8 mouse cellular contexts compared by ENCODE assay signal in the genomic region with DNA sequence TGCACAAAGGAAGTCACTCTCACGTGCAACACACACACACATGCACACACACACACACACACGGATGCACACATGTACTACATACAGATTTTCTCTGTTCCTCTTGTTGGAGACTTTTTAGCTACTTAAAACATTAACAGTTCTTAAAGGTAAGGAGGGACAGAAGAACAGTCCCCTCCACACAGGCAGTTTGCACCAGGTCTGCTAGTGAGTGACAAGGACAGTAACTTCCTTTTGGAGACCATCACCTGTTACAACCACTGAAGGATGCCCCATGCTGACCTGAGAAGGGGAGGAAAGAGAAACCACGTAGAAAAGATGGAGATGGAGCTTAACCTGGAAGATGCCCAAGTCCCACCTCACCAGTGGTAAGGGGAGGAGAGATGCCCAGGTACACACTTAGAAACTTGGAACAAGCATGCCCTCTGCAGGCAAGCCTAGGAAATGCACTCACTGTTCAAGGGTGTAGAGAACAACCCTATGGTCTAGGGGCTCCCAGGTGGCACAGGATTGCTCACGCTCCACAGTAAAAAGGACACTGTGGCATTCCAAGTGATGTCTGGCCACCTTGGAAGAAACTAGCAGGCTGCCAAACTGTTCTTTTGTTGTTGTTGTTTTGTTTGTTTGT. TPM values are rescaled to one million over a fixed set of nuclear protein-coding genes. Genes with fewer than 3 reads are reported as not detected.
DNase-seq lines count a peak whose midpoint lies in the region; ATAC-seq and TF ChIP-seq lines count a peak whose summit lies in the region.

No protein-coding gene starts in this region.

- H3K9ac ChIP-seq in embryonic facial prominence, embryonic 15.5 days, result no peak overlapping the region
- no peak overlapping the region for H3K9ac ChIP-seq in lung, embryonic 14.5 days

- WGBS in embryonic facial prominence, embryonic 15.5 days, result 50% methylated on average over 4 of the region's 4 CpGs
- WGBS in lung, embryonic 14.5 days, result 59% methylated on average over 4 of the region's 4 CpGs

- no peak overlapping the region for H3K4me2 ChIP-seq in embryonic facial prominence, embryonic 15.5 days (replicated peaks)
- no peak overlapping the region for H3K4me2 ChIP-seq in lung, embryonic 14.5 days

- no peak overlapping the region for H3K27ac ChIP-seq in embryonic facial prominence, embryonic 15.5 days (replicated peaks)
- H3K27ac ChIP-seq in lung, embryonic 14.5 days (ENCODE audit: low read depth), result no peak overlapping the region

- TF ChIP-seq CTCF in lung, embryonic 14.5 days (IDR thresholded peaks at IDR 0.05; ENCODE audit: low read depth), result peak; percentile 92

- ATAC-seq in embryonic facial prominence, embryonic 15.5 days (ENCODE audit: insufficient number of reproducible peaks, low FRiP score, low TSS enrichment, low read depth), result peak; percentile 36; the same call in 1 of the 2 replicates
- ATAC-seq in lung, embryonic 14.5 days (ENCODE audit: insufficient read depth), result peak; percentile 50

- H3K4me3 ChIP-seq in embryonic facial prominence, embryonic 15.5 days (replicated peaks), result no peak overlapping the region
- no peak overlapping the region for H3K4me3 ChIP-seq in lung, embryonic 14.5 days (ENCODE audit: low read depth, low read length)

- no peaks in the 10 kb centered on the region for H3K36me3 ChIP-seq in embryonic facial prominence, embryonic 15.5 days
- no peaks in the 10 kb centered on the region for H3K36me3 ChIP-seq in lung, embryonic 14.5 days (ENCODE audit: insufficient read depth)

- H3K27me3 ChIP-seq in embryonic facial prominence, embryonic 15.5 days, result no peaks in the 10 kb centered on the region
- no peaks in the 10 kb centered on the region for H3K27me3 ChIP-seq in lung, embryonic 14.5 days (ENCODE audit: insufficient read depth, low read length)

- H3K9me3 ChIP-seq in embryonic facial prominence, embryonic 15.5 days (replicated peaks), result no peaks in the 10 kb centered on the region
- H3K9me3 ChIP-seq in lung, embryonic 14.5 days (ENCODE audit: low read depth, low read length), result no peaks in the 10 kb centered on the region

- DNase-seq in CD8-positive naive resting alpha-beta T cell, adult 2 months (ENCODE audit: low read depth in 2 of 2, low spot score in 2 of 2), result peak; percentile 71 to 83
- peak; percentile 31 to 49 for DNase-seq in adrenal gland, postnatal 4 days (ENCODE audit: low spot score in 2 of 2)
- peak; percentile 84 for DNase-seq in heart, postnatal 4 days
- peak; percentile 48 to 84 for DNase-seq in layer of hippocampus, adult 18-20 months (ENCODE audit: low spot score in 2 of 2)
- DNase-seq in lung, embryonic 14.5 days, result peak; percentile 87
- DNase-seq in ovary, postnatal 10 days (ENCODE audit: low spot score), result peak; percentile 45
- DNase-seq in thymus, postnatal 10 days (ENCODE audit: low spot score in 2 of 2), result peak; percentile 69 to 85

- peaks cover 8% of the 10 kb centered on the region; the same call in 1 of the 2 replicates for H3K4me1 ChIP-seq in embryonic facial prominence, embryonic 15.5 days
- H3K4me1 ChIP-seq in lung, embryonic 14.5 days (ENCODE audit: insufficient read depth), result peaks cover 3% of the 10 kb centered on the region; the same call in 1 of the 2 replicates

RNA-seq across cellular contexts. Expression of a gene that starts 39.2 kb away (rescaled TPM):
- total RNA-seq in adrenal gland, postnatal 4 days (2021), result 10 to 100 TPM; 18.2 to 24.0 TPM
- 24.8 and 25.0 TPM in 2 replicates for polyA plus RNA-seq in embryonic facial prominence, embryonic 15.5 days (2015; fragmentation: Nextera tagmentation; extraction: Ambion mirVana)
- total RNA-seq in heart, postnatal 4 days (2021), result 10 to 100 TPM; 13.3 to 14.6 TPM
- total RNA-seq in layer of hippocampus, adult 18-20 months (2021), result 10 to 100 TPM; 77.6 to 81.3 TPM
- polyA plus RNA-seq in lung, embryonic 14.5 days (2014; fragmentation: Nextera tagmentation; extraction: Ambion mirVana), result 18.9 and 20.6 TPM in 2 replicates
